Mouse (Mus musculus): ENCODE data around the gene Magoh. TPM values are rescaled to one million over a fixed set of nuclear protein-coding genes. Genes with fewer than 3 reads are reported as not detected.

Gene Magoh
- polyA plus RNA-seq, 1 experiment = 3.4 TPM

- no peaks in the 10 kb centered on the region for H3K27me3 ChIP-seq (replicated peaks)
- no peak overlapping the region for H3K4me3 ChIP-seq (replicated peaks)
- peaks cover 94% of the 10 kb centered on the region for H3K36me3 ChIP-seq (replicated peaks; ENCODE audit: low read length)
- no peak for TF ChIP-seq GATA1 (IDR thresholded peaks at IDR 0.05; ENCODE audit: borderline replicate concordance, low read length)
- no peak for TF ChIP-seq FLI1 (IDR thresholded peaks at IDR 0.05; ENCODE audit: low read length)
- H3K9me3 ChIP-seq = no peaks in the 10 kb centered on the region
- peaks cover 18% of the 10 kb centered on the region for H3K4me1 ChIP-seq
Observed at GRCm38 (mm10) chr4:107844971-107845370, 34.6 kb upstream of the Magoh start.

- TF ChIP-seq GATA1 (IDR thresholded peaks at IDR 0.05; ENCODE audit: borderline replicate concordance, low read length) = no peak
- TF ChIP-seq FLI1 (IDR thresholded peaks at IDR 0.05; ENCODE audit: low read length) = no peak
- no peaks in the 10 kb centered on the region for H3K9me3 ChIP-seq
Observed at GRCm38 (mm10) chr4:107846795-107847194, 32.8 kb upstream of the Magoh start.

GRCm38 (mm10) chr4:107848546-107848945 lies 31.0 kb upstream of the Magoh start:
- TF ChIP-seq FLI1 (IDR thresholded peaks at IDR 0.05; ENCODE audit: low read length) (no peak), GATA1 (IDR thresholded peaks at IDR 0.05; ENCODE audit: borderline replicate concordance, low read length) (no peak)
- H3K4me1 ChIP-seq = peaks cover 18% of the 10 kb centered on the region
- no peaks in the 10 kb centered on the region for H3K9me3 ChIP-seq
- H3K36me3 ChIP-seq (replicated peaks; ENCODE audit: low read length) = peaks cover 98% of the 10 kb centered on the region
- H3K4me3 ChIP-seq (replicated peaks) = no peak overlapping the region
- no peaks in the 10 kb centered on the region for H3K27me3 ChIP-seq (replicated peaks)

More at GRCm38 (mm10) chr4:107846795-107847194, 32.8 kb upstream of the Magoh start:
- Histone ChIP-seq H3K4me3 (replicated peaks) (no peak overlapping the region), H3K27me3 (replicated peaks) (no peaks in the 10 kb centered on the region), H3K36me3 (replicated peaks; ENCODE audit: low read length) (peaks cover 98% of the 10 kb centered on the region), H3K4me1 (peaks cover 18% of the 10 kb centered on the region)

GRCm38 (mm10) chr4:107849621-107850020 lies 29.9 kb upstream of the Magoh start:
- peaks cover 14% of the 10 kb centered on the region for H3K4me1 ChIP-seq
- TF ChIP-seq GATA1 (IDR thresholded peaks at IDR 0.05; ENCODE audit: borderline replicate concordance, low read length) (no peak), FLI1 (IDR thresholded peaks at IDR 0.05; ENCODE audit: low read length) (no peak)
- H3K36me3 ChIP-seq (replicated peaks; ENCODE audit: low read length) = peaks cover 99% of the 10 kb centered on the region
- H3K4me3 ChIP-seq (replicated peaks) = no peak overlapping the region
- no peaks in the 10 kb centered on the region for H3K9me3 ChIP-seq
- H3K27me3 ChIP-seq (replicated peaks) = no peaks in the 10 kb centered on the region

DNA sequence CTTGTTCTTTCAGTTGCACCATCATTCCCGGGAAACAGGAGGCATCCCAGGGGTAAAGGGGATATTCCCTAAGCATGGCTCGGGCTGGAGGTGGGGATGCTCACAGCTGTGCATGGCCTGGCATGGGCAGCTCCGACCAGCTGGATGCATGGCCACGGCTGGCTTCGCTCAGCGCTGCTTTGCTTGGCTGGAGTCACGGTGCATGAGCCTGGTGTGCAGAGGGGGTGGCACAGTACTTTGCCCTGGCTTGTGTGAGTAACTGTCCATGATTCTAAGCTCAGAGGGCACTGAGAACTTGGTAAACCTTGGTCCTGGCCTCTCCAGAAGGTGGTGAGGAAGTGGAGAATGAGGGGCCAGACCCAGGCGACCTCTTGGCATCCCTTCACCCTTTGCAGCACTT lies 29.5 kb upstream of the Magoh start:
- H3K36me3 ChIP-seq (replicated peaks; ENCODE audit: low read length) = peaks cover 100% of the 10 kb centered on the region
- no peak overlapping the region for H3K4me3 ChIP-seq (replicated peaks)
- TF ChIP-seq GATA1 (IDR thresholded peaks at IDR 0.05; ENCODE audit: borderline replicate concordance, low read length) (no peak), FLI1 (IDR thresholded peaks at IDR 0.05; ENCODE audit: low read length) (no peak)
- no peaks in the 10 kb centered on the region for H3K27me3 ChIP-seq (replicated peaks)
- peaks cover 14% of the 10 kb centered on the region for H3K4me1 ChIP-seq
- no peaks in the 10 kb centered on the region for H3K9me3 ChIP-seq

DNA sequence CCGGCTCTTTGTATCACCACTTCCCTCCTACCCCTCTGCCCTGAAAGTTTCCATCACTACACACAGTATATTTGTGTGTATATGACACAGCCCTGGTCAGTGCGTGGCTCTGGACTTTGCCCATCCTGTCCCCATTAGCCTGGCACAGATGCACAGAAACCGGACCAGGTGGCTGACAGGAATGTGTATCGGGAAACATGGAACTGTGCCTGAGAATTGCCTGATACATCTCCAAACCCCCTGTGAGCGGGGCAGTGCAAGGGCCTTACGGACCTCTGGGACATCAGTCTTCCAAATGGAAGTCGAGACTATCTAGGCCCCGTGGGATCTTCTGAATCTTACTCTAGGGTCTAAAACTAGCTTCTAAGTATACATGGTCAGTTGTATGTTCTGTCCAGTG lies 26.2 kb upstream of the Magoh start:
- H3K4me1 ChIP-seq = peaks cover 14% of the 10 kb centered on the region
- H3K27me3 ChIP-seq (replicated peaks) = no peaks in the 10 kb centered on the region
- no peak overlapping the region for H3K4me3 ChIP-seq (replicated peaks)
- H3K36me3 ChIP-seq (replicated peaks; ENCODE audit: low read length) = peaks cover 100% of the 10 kb centered on the region
- no peaks in the 10 kb centered on the region for H3K9me3 ChIP-seq
- TF ChIP-seq GATA1 (IDR thresholded peaks at IDR 0.05; ENCODE audit: borderline replicate concordance, low read length) (no peak), FLI1 (IDR thresholded peaks at IDR 0.05; ENCODE audit: low read length) (no peak)

- peaks cover 14% of the 10 kb centered on the region for H3K4me1 ChIP-seq
- TF ChIP-seq GATA1 (IDR thresholded peaks at IDR 0.05; ENCODE audit: borderline replicate concordance, low read length) = no peak
- TF ChIP-seq FLI1 (IDR thresholded peaks at IDR 0.05; ENCODE audit: low read length) = no peak
- H3K36me3 ChIP-seq (replicated peaks; ENCODE audit: low read length) = peaks cover 100% of the 10 kb centered on the region
- H3K4me3 ChIP-seq (replicated peaks) = no peak overlapping the region
- H3K27me3 ChIP-seq (replicated peaks) = no peaks in the 10 kb centered on the region
- no peaks in the 10 kb centered on the region for H3K9me3 ChIP-seq
Observed at GRCm38 (mm10) chr4:107853836-107854235, 25.7 kb upstream of the Magoh start.

DNA sequence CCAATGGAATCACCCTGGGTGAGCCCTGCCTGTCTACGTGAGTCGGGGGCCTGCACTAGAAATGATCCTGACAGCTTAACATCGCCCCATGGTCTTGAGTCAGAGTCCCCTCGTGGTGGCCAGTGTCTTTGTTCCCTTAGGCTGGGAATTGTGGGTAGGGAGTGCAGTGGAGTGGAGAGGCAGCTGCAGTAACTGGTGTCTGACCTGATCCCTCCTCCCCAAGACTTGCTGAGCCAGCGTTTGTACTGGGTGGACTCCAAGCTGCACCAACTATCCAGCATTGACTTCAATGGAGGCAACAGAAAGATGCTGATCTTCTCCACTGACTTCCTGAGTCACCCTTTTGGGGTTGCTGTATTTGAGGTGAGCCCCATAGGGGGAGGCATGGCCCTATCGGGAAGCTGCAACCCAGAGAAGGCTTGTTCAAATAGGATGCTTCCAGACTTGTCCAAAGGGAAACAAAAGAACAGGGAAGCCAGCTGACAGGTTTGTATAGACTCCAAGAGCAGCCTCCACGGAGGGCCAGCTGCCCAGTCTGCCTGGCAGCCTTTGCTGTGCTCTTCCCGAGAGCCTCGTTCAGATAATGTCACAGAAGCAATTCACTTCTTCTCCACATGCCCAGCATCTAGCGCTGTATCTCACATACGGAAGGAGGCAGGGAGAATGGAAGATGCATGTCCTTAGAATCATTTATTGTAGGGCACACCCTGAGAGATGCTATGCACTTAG lies 22.4 kb upstream of the Magoh start:
- Histone ChIP-seq H3K36me3 (replicated peaks; ENCODE audit: low read length) (peaks cover 99% of the 10 kb centered on the region), H3K27me3 (replicated peaks) (no peaks in the 10 kb centered on the region), H3K9me3 (no peaks in the 10 kb centered on the region), H3K4me3 (replicated peaks) (no peak overlapping the region), H3K4me1 (peaks cover 5% of the 10 kb centered on the region; the same call in 1 of the 2 replicates)
- TF ChIP-seq GATA1 (IDR thresholded peaks at IDR 0.05; ENCODE audit: borderline replicate concordance, low read length) = no peak
- no peak for TF ChIP-seq FLI1 (IDR thresholded peaks at IDR 0.05; ENCODE audit: low read length)

DNA sequence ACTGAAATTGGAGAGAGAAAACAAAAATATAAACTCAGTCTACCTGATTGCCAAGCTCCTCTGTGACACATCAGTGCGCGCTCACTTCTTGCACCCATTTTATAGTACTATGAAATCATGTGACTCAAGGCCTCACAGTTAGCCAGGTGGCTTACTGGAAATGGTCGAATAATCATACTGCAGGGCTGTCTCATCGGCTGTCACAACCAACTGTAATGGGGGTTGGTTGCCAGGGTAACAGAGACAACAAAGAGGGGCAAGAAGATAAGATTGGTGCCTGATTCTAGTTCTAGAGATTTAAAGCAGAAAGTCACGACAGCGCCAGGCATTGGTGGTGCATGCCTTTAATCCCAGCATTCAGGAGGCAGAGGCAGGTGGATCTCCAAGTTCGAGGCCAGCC lies 20.6 kb upstream of the Magoh start:
- TF ChIP-seq FLI1 (IDR thresholded peaks at IDR 0.05; ENCODE audit: low read length) (no peak), GATA1 (IDR thresholded peaks at IDR 0.05; ENCODE audit: borderline replicate concordance, low read length) (no peak)
- H3K4me1 ChIP-seq = peaks cover 5% of the 10 kb centered on the region; the same call in 1 of the 2 replicates
- H3K9me3 ChIP-seq = no peaks in the 10 kb centered on the region
- no peaks in the 10 kb centered on the region for H3K27me3 ChIP-seq (replicated peaks)
- H3K36me3 ChIP-seq (replicated peaks; ENCODE audit: low read length) = peaks cover 98% of the 10 kb centered on the region
- H3K4me3 ChIP-seq (replicated peaks) = no peak overlapping the region

GRCm38 (mm10) chr4:107864866-107865265 lies 14.7 kb upstream of the Magoh start:
- Histone ChIP-seq H3K4me1 (peaks cover 9% of the 10 kb centered on the region; the same call in 1 of the 2 replicates), H3K4me3 (replicated peaks) (no peak overlapping the region), H3K27me3 (replicated peaks) (no peaks in the 10 kb centered on the region), H3K36me3 (replicated peaks; ENCODE audit: low read length) (peaks cover 91% of the 10 kb centered on the region), H3K9me3 (no peaks in the 10 kb centered on the region)
- no peak for TF ChIP-seq GATA1 (IDR thresholded peaks at IDR 0.05; ENCODE audit: borderline replicate concordance, low read length)
- no peak for TF ChIP-seq FLI1 (IDR thresholded peaks at IDR 0.05; ENCODE audit: low read length)
